In the genomic region with DNA sequence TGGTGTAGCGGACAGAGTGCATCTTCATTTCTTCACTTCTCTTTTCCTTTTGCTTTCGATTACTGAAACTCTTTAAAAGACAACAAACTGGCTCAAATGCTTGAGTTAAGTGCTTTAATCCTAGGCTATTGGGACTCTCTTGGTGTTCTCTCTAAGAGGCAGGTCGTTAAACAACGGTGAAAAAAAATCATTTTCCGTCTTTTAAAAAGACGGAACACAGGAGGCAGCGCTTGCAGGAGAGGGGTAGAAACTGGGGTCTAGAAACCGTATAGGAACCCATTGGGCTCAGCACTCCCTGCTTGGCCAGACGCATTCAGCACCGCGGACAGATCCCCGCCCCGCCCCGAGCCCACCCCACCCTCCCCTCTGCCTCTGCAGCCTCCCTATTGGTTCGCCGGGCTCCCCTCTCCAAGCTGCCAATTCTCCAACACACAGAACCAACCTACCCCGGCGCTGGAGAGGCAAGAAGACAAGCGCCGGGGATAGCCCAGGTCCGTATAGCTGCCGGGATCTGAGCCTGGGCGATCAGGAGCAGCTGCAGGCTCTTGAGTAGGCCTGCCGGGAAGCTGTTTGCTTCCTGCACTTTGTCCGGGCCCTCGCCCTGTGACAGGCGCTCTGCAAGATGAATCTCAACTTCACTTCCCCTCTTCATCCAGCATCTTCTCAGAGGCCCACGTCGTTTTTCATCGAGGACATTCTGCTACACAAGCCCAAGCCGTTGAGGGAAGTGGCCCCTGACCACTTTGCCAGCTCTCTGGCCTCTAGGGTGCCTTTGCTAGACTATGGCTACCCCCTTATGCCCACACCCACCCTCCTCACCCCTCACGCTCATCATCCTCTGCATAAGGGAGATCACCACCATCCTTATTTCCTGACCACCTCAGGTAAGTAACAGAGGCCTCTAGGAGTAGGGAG, we compare ENCODE assay signal across 8 mouse cellular contexts. TPM values are rescaled to one million over a fixed set of nuclear protein-coding genes. Genes with fewer than 3 reads are reported as not detected.
DNase-seq lines count a peak whose midpoint lies in the region; ATAC-seq lines count a peak whose summit lies in the region.

Bsx (plus strand) TSS at position 572 of the 915 bp plus-strand sequence.

- H3K27ac ChIP-seq in limb, embryonic 10.5 days, result no peak within 1 kb of the TSS
- H3K27ac ChIP-seq in midbrain, embryonic 16.5 days (ENCODE audit: low read length), result no peak within 1 kb of the TSS

- no peak within 1 kb of the TSS for H3K4me2 ChIP-seq in midbrain, embryonic 16.5 days (ENCODE audit: low read length)

- ATAC-seq in midbrain, embryonic 16.5 days, result peak; percentile 71; the same call in 1 of the 2 replicates
- ATAC-seq in erythroid progenitor cell, adult 5-6 weeks (replicated peaks; ENCODE audit: low FRiP score, poor library complexity, severe bottlenecking), result no peak

- WGBS in limb, embryonic 10.5 days, result 3% methylated on average over 32 of the region's 32 CpGs
- 3% methylated on average over 32 of the region's 32 CpGs for WGBS in midbrain, embryonic 16.5 days

- intact Hi-C loops in heart, postnatal 36 days (cut with DNase I), result no loop called here

- peak; percentile 21 to 73 for DNase-seq in spleen, postnatal 4 days (ENCODE audit: low spot score in 2 of 2)
- no peak for DNase-seq in spleen, adult 18-20 months
- peak; percentile 72 for DNase-seq in embryo, embryonic 11.5 days (ENCODE audit: low read depth, low spot score)
- DNase-seq in heart, postnatal 36 days, result peak; percentile 21 to 41
- peak; percentile 96 for DNase-seq in limb, embryonic 10.5 days (ENCODE audit: low spot score)
- DNase-seq in cerebellum, adult 18-20 months, result no peak

- no peak within 1 kb of the TSS for H3K9ac ChIP-seq in midbrain, embryonic 16.5 days (ENCODE audit: low read depth, low read length)

- H3K9me3 ChIP-seq in limb, embryonic 10.5 days (replicated peaks), result no peaks in the 10 kb centered on the region
- no peaks in the 10 kb centered on the region for H3K9me3 ChIP-seq in midbrain, embryonic 16.5 days (replicated peaks; ENCODE audit: control insufficient read depth, low read length, poor library complexity, severe bottlenecking)

- peak within 1 kb of the TSS; percentile 36 for H3K4me3 ChIP-seq in limb, embryonic 10.5 days
- no peak within 1 kb of the TSS for H3K4me3 ChIP-seq in midbrain, embryonic 16.5 days (ENCODE audit: low read depth, low read length)

- H3K4me1 ChIP-seq in limb, embryonic 10.5 days, result peaks cover 27% of the 10 kb centered on the region
- peaks cover 5% of the 10 kb centered on the region; the same call in 1 of the 2 replicates for H3K4me1 ChIP-seq in midbrain, embryonic 16.5 days (ENCODE audit: control insufficient read depth, insufficient read depth, low read length)

- no peaks in the 10 kb centered on the region for H3K36me3 ChIP-seq in limb, embryonic 10.5 days
- no peaks in the 10 kb centered on the region for H3K36me3 ChIP-seq in midbrain, embryonic 16.5 days (ENCODE audit: control insufficient read depth, insufficient read depth, low read length)

- H3K27me3 ChIP-seq in limb, embryonic 10.5 days (ENCODE audit: low read depth, poor library complexity, severe bottlenecking), result peaks cover 99% of the 10 kb centered on the region
- peaks cover 48% of the 10 kb centered on the region for H3K27me3 ChIP-seq in midbrain, embryonic 16.5 days (ENCODE audit: control insufficient read depth, insufficient read depth, low read depth, low read length)

RNA-seq across cellular contexts. Expression of gene Bsx, which starts in this region (rescaled TPM):
- total RNA-seq in heart, postnatal 36 days (2021), result not detected
- not detected in 2 replicates for polyA plus RNA-seq in limb, embryonic 10.5 days (2016; fragmentation: Nextera tagmentation; extraction: Ambion mirVana)
- 1.8 and 2.5 TPM in 2 replicates for polyA plus RNA-seq in midbrain, embryonic 16.5 days (2015; fragmentation: Nextera tagmentation; extraction: Ambion mirVana)
- not detected in 2 replicates for total RNA-seq in erythroid progenitor cell, adult 5-6 weeks (2015; ENCODE audit: low replicate concordance)
- total RNA-seq in erythroid progenitor cell, adult 5-6 weeks (2017; ENCODE audit: low replicate concordance), result not detected in 2 replicates

Comparison
In these comparisons a context has a peak if more than half of its experiments do, and no peak if none do; other contexts are left out.
1. DNase-seq: peak in spleen, postnatal 4 days (2 of 2) and embryo, embryonic 11.5 days (single experiment); none in spleen, adult 18-20 months (0 of 2) and cerebellum, adult 18-20 months (0 of 2).
2. Peak in DNase-seq in heart, postnatal 36 days; RNA of the gene not detected or under 1 TPM.
3. Peak in DNase-seq and H3K4me3 ChIP-seq in limb, embryonic 10.5 days; RNA of the gene not detected or under 1 TPM.